Mouse (Mus musculus): ENCODE data around the gene Dnaja4. TPM values are rescaled to one million over a fixed set of nuclear protein-coding genes. Genes with fewer than 3 reads are reported as not detected.

The Dnaja4 gene
- polyA plus RNA-seq, 1 experiment from 2014 or later = 7.5 TPM

DNA sequence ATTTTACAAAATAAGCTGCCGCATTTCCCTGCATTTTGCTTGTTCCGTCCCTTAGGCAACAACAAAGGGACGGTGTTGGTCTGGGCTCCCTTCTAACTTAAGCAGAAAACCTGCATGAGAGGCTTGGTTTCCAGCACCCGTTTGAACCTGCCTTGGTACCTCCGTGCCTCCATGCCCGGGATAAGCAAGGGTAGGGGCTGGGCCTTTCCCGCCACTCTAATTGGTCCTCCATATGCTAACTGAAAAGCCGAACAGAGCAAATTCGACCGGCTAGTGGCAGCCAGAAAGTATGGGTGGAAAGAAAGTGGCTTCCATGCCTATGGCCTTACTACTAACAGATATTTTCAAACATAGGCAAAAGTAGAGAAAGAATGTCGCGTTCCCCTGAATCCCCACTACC is 65.4 kb downstream of the Dnaja4 start:
- Histone ChIP-seq H3K36me3 (no peaks in the 10 kb centered on the region), H3K4me1 (peaks cover 27% of the 10 kb centered on the region), H3K9ac (replicated peaks) (0 out of 2 replicates have a peak overlapping the region, but pooled peaks have one; percentile 45), H3K27ac (replicated peaks) (no peak overlapping the region), H3K9me3 (replicated peaks) (no peaks in the 10 kb centered on the region), H3K4me2 (peak overlapping the region; percentile 76), H3K4me3 (replicated peaks) (peak overlapping the region; percentile 46), H3K27me3 (replicated peaks) (peaks cover 50% of the 10 kb centered on the region)
- ATAC-seq (ENCODE audit: low FRiP score) = no peak
- 20% methylated on average over 12 of the region's 12 CpGs for WGBS

DNA sequence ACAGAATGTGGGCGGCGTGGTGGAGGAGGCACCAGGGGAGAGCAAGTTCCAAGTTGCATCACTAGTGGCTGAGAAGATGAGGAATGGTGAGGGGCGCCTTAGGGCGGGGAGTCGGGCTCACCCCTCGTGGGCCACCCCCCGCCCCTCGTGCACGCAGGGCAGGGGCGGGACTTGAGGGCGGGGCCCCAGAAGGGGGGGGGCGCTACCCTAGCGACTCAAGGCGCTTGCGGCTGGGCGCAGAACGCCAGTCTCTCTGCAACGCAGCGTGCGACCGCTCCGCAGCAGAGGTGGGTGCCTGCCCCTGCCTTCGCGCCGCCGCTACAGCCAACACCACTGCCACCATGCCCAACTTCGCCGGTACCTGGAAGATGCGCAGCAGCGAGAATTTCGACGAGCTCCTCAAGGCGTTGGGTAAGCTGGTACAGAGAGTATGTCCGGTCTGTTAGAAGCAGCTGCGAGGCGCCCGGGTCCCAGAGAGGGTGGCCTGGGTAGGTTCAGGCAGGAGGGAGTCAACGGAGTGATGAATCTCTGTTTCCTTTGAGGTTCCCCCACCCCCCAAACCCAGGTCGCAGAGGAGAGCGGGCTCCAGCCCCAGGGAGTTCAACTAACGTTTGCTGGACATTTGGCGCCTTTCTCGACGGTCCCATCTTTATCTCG is 66.0 kb downstream of the Dnaja4 start, which contains the start of gene Crabp1:
Gene Crabp1, plus strand, starts transcription at position 188 of the 657 bp plus-strand sequence.
- Histone ChIP-seq H3K27ac (replicated peaks) (no peak within 1 kb of the TSS), H3K4me2 (peak within 1 kb of the TSS; percentile 76), H3K9me3 (replicated peaks) (no peaks in the 10 kb centered on the region), H3K4me1 (peaks cover 30% of the 10 kb centered on the region), H3K36me3 (no peaks in the 10 kb centered on the region), H3K9ac (replicated peaks) (peak within 1 kb of the TSS; percentile 45), H3K27me3 (replicated peaks) (peaks cover 50% of the 10 kb centered on the region), H3K4me3 (replicated peaks) (peak within 1 kb of the TSS; percentile 46)
- WGBS = under 1% methylated on average over 45 of the region's 45 CpGs
- ATAC-seq (ENCODE audit: low FRiP score) = peak; percentile 49

DNA sequence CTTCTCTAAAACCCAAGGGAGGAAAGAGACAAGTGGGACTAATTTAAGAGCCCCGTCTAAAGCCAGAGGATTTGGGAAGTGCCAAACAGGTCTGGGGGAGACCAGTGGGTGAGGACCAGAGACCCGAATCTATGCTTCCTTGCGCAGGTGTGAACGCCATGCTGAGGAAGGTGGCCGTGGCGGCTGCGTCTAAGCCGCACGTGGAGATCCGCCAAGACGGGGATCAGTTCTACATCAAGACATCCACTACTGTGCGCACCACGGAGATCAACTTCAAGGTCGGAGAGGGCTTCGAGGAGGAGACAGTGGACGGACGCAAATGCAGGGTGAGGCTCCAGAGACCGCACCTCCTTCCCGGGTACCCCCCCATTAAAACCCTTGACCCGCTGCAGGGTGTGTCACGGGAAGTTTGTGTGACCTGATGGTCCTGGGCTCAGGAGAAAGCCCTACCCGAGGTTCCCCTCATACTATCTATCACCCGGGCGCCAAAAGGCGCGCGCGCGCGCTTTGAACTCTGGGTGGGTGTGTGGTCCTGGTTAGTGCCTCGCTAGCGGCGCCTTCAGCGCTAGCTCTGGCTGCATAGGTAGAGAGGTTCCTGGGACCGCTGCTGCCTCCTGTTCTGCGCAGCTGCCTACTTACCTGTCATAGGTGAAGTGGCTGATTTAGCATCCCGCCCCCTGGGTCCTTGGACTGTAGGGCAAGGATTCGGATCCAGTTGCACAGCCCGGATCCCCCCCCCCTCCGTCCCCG is 66.8 kb downstream of the Dnaja4 start:
- H3K4me1 ChIP-seq = peaks cover 38% of the 10 kb centered on the region
- peaks cover 50% of the 10 kb centered on the region for H3K27me3 ChIP-seq (replicated peaks)
- peak overlapping the region; percentile 45 for H3K9ac ChIP-seq (replicated peaks)
- no peak overlapping the region for H3K27ac ChIP-seq (replicated peaks)
- H3K4me3 ChIP-seq (replicated peaks) = peak overlapping the region; percentile 46
- under 1% methylated on average over 41 of the region's 41 CpGs for WGBS
- H3K9me3 ChIP-seq (replicated peaks) = no peaks in the 10 kb centered on the region
- peak; percentile 59 for ATAC-seq (ENCODE audit: low FRiP score)
- H3K4me2 ChIP-seq = peak overlapping the region; percentile 76
- H3K36me3 ChIP-seq = no peaks in the 10 kb centered on the region

Small RNAs within 50 kb of the gene (microRNA-seq; reads per million reads assigned to microRNA genes)
- not detected for gene Mir5710

Other genes with a start within 250 kb of the Dnaja4 start
- 55.3 and 60.5 TPM in 2 replicates for gene Dmxl2, start 197.2 kb upstream of the Dnaja4 start, polyA plus RNA-seq (2015; fragmentation: Nextera tagmentation; extraction: Ambion mirVana)
- 0.13 TPM in 1 of 2 replicates, not detected in the other for gene Sh2d7, start 159.9 kb upstream of the Dnaja4 start, polyA plus RNA-seq (2015; fragmentation: Nextera tagmentation; extraction: Ambion mirVana)
- 63.6 and 76.2 TPM in 2 replicates for gene Cib2, start 138.7 kb upstream of the Dnaja4 start, polyA plus RNA-seq (2015; fragmentation: Nextera tagmentation; extraction: Ambion mirVana)
- 167 and 173 TPM in 2 replicates for gene Idh3a, start 112.5 kb upstream of the Dnaja4 start, polyA plus RNA-seq (2015; fragmentation: Nextera tagmentation; extraction: Ambion mirVana)
- 39.1 and 40.9 TPM in 2 replicates for gene Acsbg1, start 37.0 kb upstream of the Dnaja4 start, polyA plus RNA-seq (2015; fragmentation: Nextera tagmentation; extraction: Ambion mirVana)
- gene Wdr61, start 35.6 kb downstream of the Dnaja4 start, polyA plus RNA-seq (2015; fragmentation: Nextera tagmentation; extraction: Ambion mirVana) = 79.1 and 91.7 TPM in 2 replicates
- 405 and 485 TPM in 2 replicates for gene Crabp1, start 65.9 kb downstream of the Dnaja4 start, polyA plus RNA-seq (2015; fragmentation: Nextera tagmentation; extraction: Ambion mirVana)
- 30.4 and 31.8 TPM in 2 replicates for gene Ireb2, start 164.9 kb downstream of the Dnaja4 start, polyA plus RNA-seq (2015; fragmentation: Nextera tagmentation; extraction: Ambion mirVana)
- gene Hykk, start 218.4 kb downstream of the Dnaja4 start, polyA plus RNA-seq (2015; fragmentation: Nextera tagmentation; extraction: Ambion mirVana) = 2.0 and 2.1 TPM in 2 replicates